8 mouse cellular contexts compared by ENCODE assay signal in the genomic region with DNA sequence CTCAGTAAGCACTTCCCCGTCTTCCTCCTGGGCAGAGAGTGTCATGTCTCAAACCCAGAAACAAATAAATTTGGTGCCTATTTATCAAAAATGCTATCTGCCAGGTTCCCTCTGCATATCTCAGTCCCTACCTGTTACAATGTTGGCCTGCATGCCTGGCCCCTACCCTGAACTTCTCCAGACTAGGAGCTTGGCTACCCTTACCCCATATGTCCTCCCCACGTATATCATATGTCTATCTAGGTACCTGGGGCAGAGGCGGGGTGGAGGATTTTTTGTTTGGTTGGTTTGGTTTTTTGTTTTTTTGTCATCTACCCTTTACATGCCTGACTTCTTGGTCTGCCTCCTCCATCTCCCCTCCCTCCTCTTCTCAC. TPM values are rescaled to one million over a fixed set of nuclear protein-coding genes. Genes with fewer than 3 reads are reported as not detected.
DNase-seq lines count a peak whose midpoint lies in the region; ATAC-seq and TF ChIP-seq lines count a peak whose summit lies in the region.
"Not testable (repeated sequence)": the region's sequence is repeated elsewhere in the genome, so short reads cannot be mapped to it uniquely, and the experiment has no call there.

No protein-coding gene starts in this region.

- not testable (repeated sequence) for H3K27me3 ChIP-seq in forebrain, embryonic 11.5 days (ENCODE audit: control insufficient read depth, insufficient read depth, low read length); hindbrain, embryonic 15.5 days; kidney, embryonic 14.5 days (ENCODE audit: control insufficient read depth, insufficient read depth, low read length); liver, embryonic 12.5 days (replicated peaks); midbrain, embryonic 11.5 days (ENCODE audit: control insufficient read depth, insufficient read depth, low read length); midbrain, postnatal 0 days (ENCODE audit: insufficient read depth, low read length); stomach, embryonic 16.5 days (ENCODE audit: control insufficient read depth, insufficient read depth, low read length)

- not testable (repeated sequence) for H3K36me3 ChIP-seq in forebrain, embryonic 11.5 days (ENCODE audit: control insufficient read depth, insufficient read depth, low read length); hindbrain, embryonic 15.5 days; kidney, embryonic 14.5 days (ENCODE audit: control insufficient read depth, insufficient read depth, low read length); liver, embryonic 12.5 days; midbrain, embryonic 11.5 days (ENCODE audit: control insufficient read depth, insufficient read depth, low read length); midbrain, postnatal 0 days (ENCODE audit: insufficient read depth, low read length); stomach, embryonic 16.5 days (ENCODE audit: control insufficient read depth, insufficient read depth, low read length)

- not testable (repeated sequence) for DNase-seq in forebrain, embryonic 11.5 days (ENCODE audit: low spot score); midbrain, embryonic 11.5 days (ENCODE audit: low spot score, missing footprints); midbrain, postnatal 0 days (ENCODE audit: low spot score)

- not testable (repeated sequence) for H3K4me3 ChIP-seq in forebrain, embryonic 11.5 days (ENCODE audit: low read depth, low read length); hindbrain, embryonic 15.5 days; kidney, embryonic 14.5 days (ENCODE audit: low read length); liver, embryonic 12.5 days; midbrain, embryonic 11.5 days (ENCODE audit: low read depth, low read length); midbrain, postnatal 0 days (ENCODE audit: low read depth, low read length); stomach, embryonic 16.5 days (replicated peaks; ENCODE audit: low read length)

- H3K9ac ChIP-seq in forebrain, embryonic 11.5 days (ENCODE audit: low read length); hindbrain, embryonic 15.5 days; kidney, embryonic 14.5 days (ENCODE audit: low read depth, low read length); liver, embryonic 12.5 days; midbrain, embryonic 11.5 days (ENCODE audit: low read length); midbrain, postnatal 0 days (replicated peaks; ENCODE audit: low read length, poor library complexity, severe bottlenecking); stomach, embryonic 16.5 days (ENCODE audit: low read length): not testable (repeated sequence)

- not testable (repeated sequence) for H3K9me3 ChIP-seq in forebrain, embryonic 11.5 days (ENCODE audit: control insufficient read depth, low read length); hindbrain, embryonic 15.5 days; kidney, embryonic 14.5 days (ENCODE audit: control insufficient read depth, low read length); liver, embryonic 12.5 days (replicated peaks); midbrain, embryonic 11.5 days (ENCODE audit: control insufficient read depth, low read length); midbrain, postnatal 0 days (ENCODE audit: low read length); stomach, embryonic 16.5 days (replicated peaks; ENCODE audit: control insufficient read depth, low read length)

- not testable (repeated sequence) for H3K4me1 ChIP-seq in forebrain, embryonic 11.5 days (replicated peaks; ENCODE audit: control insufficient read depth, insufficient read depth, low read length); hindbrain, embryonic 15.5 days (replicated peaks); kidney, embryonic 14.5 days (ENCODE audit: control insufficient read depth, insufficient read depth, low read length); liver, embryonic 12.5 days; midbrain, embryonic 11.5 days (ENCODE audit: control insufficient read depth, insufficient read depth, low read length); midbrain, postnatal 0 days (ENCODE audit: insufficient read depth, low read length); stomach, embryonic 16.5 days (ENCODE audit: control insufficient read depth, insufficient read depth, low read length)

- H3K27ac ChIP-seq in forebrain, embryonic 11.5 days (ENCODE audit: low read depth, low read length); hindbrain, embryonic 15.5 days (replicated peaks); kidney, embryonic 14.5 days (ENCODE audit: low read depth, low read length); liver, embryonic 12.5 days; midbrain, embryonic 11.5 days (ENCODE audit: low read depth, low read length); midbrain, postnatal 0 days (ENCODE audit: low read depth, low read length); stomach, embryonic 16.5 days (ENCODE audit: low read length): not testable (repeated sequence)

- not testable (repeated sequence) for TF ChIP-seq CTCF in midbrain, postnatal 0 days (IDR thresholded peaks at IDR 0.05)

- ATAC-seq in forebrain, embryonic 11.5 days (replicated peaks; ENCODE audit: low FRiP score), result peak; percentile 22
- ATAC-seq in granulocyte monocyte progenitor cell, adult 5-6 weeks (replicated peaks; ENCODE audit: poor library complexity, severe bottlenecking), result 0 out of 2 replicates have a peak, but pooled peaks have one; percentile 5
- peak; percentile 65 for ATAC-seq in hindbrain, embryonic 15.5 days (ENCODE audit: low FRiP score, low read depth)
- peak; percentile 41 for ATAC-seq in kidney, embryonic 14.5 days (ENCODE audit: low FRiP score, low TSS enrichment)
- 0 out of 2 replicates have a peak, but pooled peaks have one; percentile 27 for ATAC-seq in liver, embryonic 12.5 days
- peak; percentile 57 for ATAC-seq in midbrain, embryonic 11.5 days (ENCODE audit: low FRiP score)
- peak; percentile 42; the same call in 1 of the 2 replicates for ATAC-seq in midbrain, postnatal 0 days (ENCODE audit: low FRiP score)
- peak; percentile 28; the same call in 1 of the 2 replicates for ATAC-seq in stomach, embryonic 16.5 days (ENCODE audit: insufficient read depth, low FRiP score)

- not testable (repeated sequence) for H3K4me2 ChIP-seq in forebrain, embryonic 11.5 days (ENCODE audit: low read depth, low read length, severe bottlenecking); hindbrain, embryonic 15.5 days; kidney, embryonic 14.5 days (replicated peaks; ENCODE audit: low read depth, low read length); liver, embryonic 12.5 days; midbrain, embryonic 11.5 days; midbrain, postnatal 0 days (ENCODE audit: low read depth, low read length, poor library complexity, severe bottlenecking); stomach, embryonic 16.5 days (ENCODE audit: low read depth, low read length)

- no CpG with 5 or more reads among the region's 3 CpGs for WGBS in forebrain, embryonic 11.5 days
- no CpG with 5 or more reads among the region's 3 CpGs for WGBS in hindbrain, embryonic 15.5 days
- WGBS in kidney, embryonic 14.5 days, result no CpG with 5 or more reads among the region's 3 CpGs
- WGBS in liver, embryonic 12.5 days (ENCODE audit: insufficient replicate concordance), result no CpG with 5 or more reads among the region's 3 CpGs
- no CpG with 5 or more reads among the region's 3 CpGs for WGBS in midbrain, embryonic 11.5 days
- WGBS in midbrain, postnatal 0 days, result no CpG with 5 or more reads among the region's 3 CpGs
- WGBS in stomach, embryonic 16.5 days, result no CpG with 5 or more reads among the region's 3 CpGs

RNA-seq across cellular contexts. Expression of a gene that starts 0.4 kb away (rescaled TPM):
- 13.9 and 16.5 TPM in 2 replicates for polyA plus RNA-seq in forebrain, embryonic 11.5 days (2014; fragmentation: Nextera tagmentation; extraction: Ambion mirVana)
- total RNA-seq in granulocyte monocyte progenitor cell, adult 5-6 weeks (2014; fragmentation: Nextera tagmentation), result 2.6 and 5.2 TPM in 2 replicates
- 0.39 and 1.3 TPM in 2 replicates for total RNA-seq in granulocyte monocyte progenitor cell, adult 5-6 weeks (2017)
- polyA plus RNA-seq in hindbrain, embryonic 15.5 days (2015; fragmentation: Nextera tagmentation; extraction: Ambion mirVana), result 14.6 and 16.4 TPM in 2 replicates
- 13.6 TPM in 2 replicates for polyA plus RNA-seq in kidney, embryonic 14.5 days (2014; fragmentation: Nextera tagmentation; extraction: Ambion mirVana)
- polyA plus RNA-seq in liver, embryonic 12.5 days (2016; fragmentation: Nextera tagmentation; extraction: Ambion mirVana), result 1.2 and 2.0 TPM in 2 replicates
- polyA plus RNA-seq in midbrain, embryonic 11.5 days (2014; fragmentation: Nextera tagmentation; extraction: Ambion mirVana), result 17.8 and 20.4 TPM in 2 replicates
- total RNA-seq in midbrain, postnatal 0 days (2014; rRNA removed), result 15.9 and 41.5 TPM in 2 replicates
- polyA plus RNA-seq in midbrain, postnatal 0 days (2015; fragmentation: Nextera tagmentation; extraction: Ambion mirVana), result 8.7 and 9.8 TPM in 2 replicates
- polyA plus RNA-seq in stomach, embryonic 16.5 days (2015; fragmentation: Nextera tagmentation; extraction: Ambion mirVana), result 5.9 and 6.6 TPM in 2 replicates

RNA-seq across cellular contexts. Expression of a gene that starts 40.6 kb away (rescaled TPM):
- 3.7 and 3.8 TPM in 2 replicates for polyA plus RNA-seq in forebrain, embryonic 11.5 days (2014; fragmentation: Nextera tagmentation; extraction: Ambion mirVana)
- total RNA-seq in granulocyte monocyte progenitor cell, adult 5-6 weeks (2014; fragmentation: Nextera tagmentation), result 1.9 and 6.0 TPM in 2 replicates
- 0.72 and 2.2 TPM in 2 replicates for total RNA-seq in granulocyte monocyte progenitor cell, adult 5-6 weeks (2017)
- polyA plus RNA-seq in hindbrain, embryonic 15.5 days (2015; fragmentation: Nextera tagmentation; extraction: Ambion mirVana), result 3.1 and 3.2 TPM in 2 replicates
- 3.3 and 4.7 TPM in 2 replicates for polyA plus RNA-seq in kidney, embryonic 14.5 days (2014; fragmentation: Nextera tagmentation; extraction: Ambion mirVana)
- 1.5 and 1.6 TPM in 2 replicates for polyA plus RNA-seq in liver, embryonic 12.5 days (2016; fragmentation: Nextera tagmentation; extraction: Ambion mirVana)
- polyA plus RNA-seq in midbrain, embryonic 11.5 days (2014; fragmentation: Nextera tagmentation; extraction: Ambion mirVana), result 3.6 and 4.2 TPM in 2 replicates
- total RNA-seq in midbrain, postnatal 0 days (2014; rRNA removed), result 1.1 and 2.4 TPM in 2 replicates
- 1.8 and 2.7 TPM in 2 replicates for polyA plus RNA-seq in midbrain, postnatal 0 days (2015; fragmentation: Nextera tagmentation; extraction: Ambion mirVana)
- 2.2 and 2.9 TPM in 2 replicates for polyA plus RNA-seq in stomach, embryonic 16.5 days (2015; fragmentation: Nextera tagmentation; extraction: Ambion mirVana)

Comparison
In these comparisons a context has a peak if more than half of its experiments do, and no peak if none do; other contexts are left out.
1. ATAC-seq: peak in every context shown above with its lines; median percentile 65 in hindbrain, embryonic 15.5 days; 57 in midbrain, embryonic 11.5 days; 42 in midbrain, postnatal 0 days; 41 in kidney, embryonic 14.5 days; 28 in stomach, embryonic 16.5 days; 27 in liver, embryonic 12.5 days; 22 in forebrain, embryonic 11.5 days; 5 in granulocyte monocyte progenitor cell, adult 5-6 weeks.